Mouse (Mus musculus) brown adipose tissue, adult 24 weeks (tissue): Measurements from ENCODE around the gene Prkci. TPM values are rescaled to one million over a fixed set of nuclear protein-coding genes. Genes with fewer than 3 reads are reported as not detected.

Experiments used
- H3K27ac ChIP-seq: fragments of 200-500 bp; replicated peaks from 2 replicates; pipeline ENCODE4 v1.5.1; 2012; ENCODE audit warnings: low read depth, mild to moderate bottlenecking, low read length
- H3K4me1 ChIP-seq: fragments of 200-500 bp; 2 replicates; pipeline ENCODE4 v1.6.1; 2012; ENCODE audit warnings: low read length, mixed read lengths; ENCODE audit not compliant: control insufficient read depth, insufficient read depth, insufficient read length
- H3K4me3 ChIP-seq: fragments of 200-500 bp; 2 replicates; pipeline ENCODE4 v1.5.1; 2012; ENCODE audit warnings: low read depth, mild to moderate bottlenecking, low read length, moderate library complexity; ENCODE audit not compliant: insufficient read depth
- polyA plus RNA-seq: library from polyadenylated mRNA; stranded (reverse); fragments of >200 nt; gene quantifications from 2 replicates; pipeline ENCODE4 v1.2.4, GENCODE M21; 2012; ENCODE audit not compliant: missing spikeins, insufficient read depth, insufficient read length

Prkci gene
- polyA plus RNA-seq, 1 experiment = 42.5 TPM

- H3K27ac ChIP-seq = no peak overlapping the region
- H3K4me1 ChIP-seq = peaks cover 6% of the 10 kb centered on the region
- no peak overlapping the region for H3K4me3 ChIP-seq
These were observed 20.3 kb downstream of the Prkci start for GRCm38 (mm10) chr3:31015682-31016443.

DNA sequence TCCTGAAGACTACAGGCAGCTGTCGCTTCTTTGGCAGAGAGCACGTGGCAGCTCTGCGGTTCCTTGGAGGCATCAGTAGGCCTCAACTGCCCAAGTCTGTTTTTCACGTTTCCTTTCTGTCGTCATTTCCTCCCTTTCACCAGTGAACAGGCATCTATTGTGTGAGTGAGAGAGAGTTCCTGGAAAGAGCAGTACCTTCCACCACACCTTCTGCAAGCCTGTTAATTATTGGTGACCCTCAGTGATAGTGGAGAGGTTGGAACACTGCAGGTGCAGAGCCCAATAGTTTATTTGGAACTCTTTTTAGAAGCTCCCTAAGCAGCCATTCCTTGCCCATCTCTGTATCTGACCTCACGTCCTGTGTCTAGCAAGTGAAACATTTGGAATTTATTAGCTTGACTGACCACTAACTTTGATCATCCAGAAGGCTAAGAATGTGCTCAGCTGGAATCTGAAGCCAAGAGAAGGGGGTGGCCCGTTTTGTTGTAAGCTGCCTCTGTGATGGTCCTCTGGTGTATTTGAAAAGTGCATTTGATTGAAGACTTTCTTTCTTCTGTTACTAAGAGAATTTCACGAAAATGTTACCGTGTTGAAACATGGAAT is 21.1 kb downstream of the Prkci start:
- no peak overlapping the region for H3K27ac ChIP-seq
- H3K4me1 ChIP-seq = peaks cover 6% of the 10 kb centered on the region
- H3K4me3 ChIP-seq = no peak overlapping the region

DNA sequence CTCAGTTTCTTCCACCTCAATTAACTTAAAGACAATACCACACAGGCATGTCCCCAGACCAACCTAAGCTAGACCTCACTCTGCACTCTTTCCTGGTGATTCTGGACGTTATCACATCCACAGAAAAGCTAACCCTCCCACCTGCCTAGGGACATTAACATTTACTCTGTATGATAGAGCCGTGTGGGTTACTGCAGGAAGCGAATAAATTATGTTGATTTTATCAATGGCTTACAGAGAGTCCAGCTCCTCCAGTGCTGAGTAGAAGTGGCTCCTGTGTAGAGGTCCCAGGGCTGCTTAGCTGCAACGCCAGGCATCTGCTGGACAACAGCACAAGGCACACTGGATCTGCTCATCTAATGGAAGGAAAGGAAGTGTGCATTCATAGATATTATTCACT is 22.1 kb downstream of the Prkci start:
- peaks cover 6% of the 10 kb centered on the region for H3K4me1 ChIP-seq
- H3K4me3 ChIP-seq = no peak overlapping the region
- no peak overlapping the region for H3K27ac ChIP-seq

DNA sequence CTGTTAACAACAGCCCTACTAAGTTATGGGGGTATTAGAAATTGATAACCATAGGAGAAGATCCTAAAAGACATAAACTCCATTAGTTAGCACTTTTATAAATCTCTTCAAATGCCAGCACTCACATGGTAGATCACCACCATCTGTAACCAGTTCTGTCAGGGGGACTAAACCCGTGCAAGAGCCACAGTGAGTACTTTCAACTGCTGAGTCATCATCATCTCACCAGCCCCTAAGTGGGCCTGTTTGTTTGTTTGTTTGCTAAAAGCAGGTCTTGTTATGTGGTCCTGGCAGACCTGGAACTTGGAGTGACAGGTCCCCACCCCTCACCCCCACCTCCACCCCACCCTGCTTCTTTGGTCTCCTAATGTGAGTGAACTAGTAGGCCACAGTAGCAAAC is 23.7 kb downstream of the Prkci start:
- H3K4me3 ChIP-seq = no peak overlapping the region
- H3K4me1 ChIP-seq = peaks cover 6% of the 10 kb centered on the region
- no peak overlapping the region for H3K27ac ChIP-seq

- no peak overlapping the region for H3K4me3 ChIP-seq
- peaks cover 6% of the 10 kb centered on the region for H3K4me1 ChIP-seq
- no peak overlapping the region for H3K27ac ChIP-seq
These were observed 24.4 kb downstream of the Prkci start for GRCm38 (mm10) chr3:31019793-31020447.

DNA sequence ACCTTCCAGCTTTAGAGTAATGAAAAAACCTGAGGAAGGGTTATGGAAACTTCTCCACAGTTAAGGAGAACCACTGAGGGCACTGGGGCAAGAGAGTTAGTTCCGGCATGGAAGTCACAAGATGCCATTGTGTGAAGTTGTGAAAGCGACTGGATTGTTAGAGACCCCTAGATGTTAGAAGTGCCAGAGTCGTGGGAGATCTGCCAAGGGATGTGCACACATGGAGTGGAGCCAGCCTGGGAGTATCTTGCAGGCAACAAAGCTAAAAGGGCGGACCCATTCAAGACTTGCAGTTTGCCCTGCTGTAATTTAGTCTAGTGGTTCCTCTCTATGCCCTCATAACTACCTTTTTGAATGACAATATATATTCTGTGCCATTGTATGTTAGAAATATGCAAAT is 25.1 kb downstream of the Prkci start:
- no peak overlapping the region for H3K4me3 ChIP-seq

DNA sequence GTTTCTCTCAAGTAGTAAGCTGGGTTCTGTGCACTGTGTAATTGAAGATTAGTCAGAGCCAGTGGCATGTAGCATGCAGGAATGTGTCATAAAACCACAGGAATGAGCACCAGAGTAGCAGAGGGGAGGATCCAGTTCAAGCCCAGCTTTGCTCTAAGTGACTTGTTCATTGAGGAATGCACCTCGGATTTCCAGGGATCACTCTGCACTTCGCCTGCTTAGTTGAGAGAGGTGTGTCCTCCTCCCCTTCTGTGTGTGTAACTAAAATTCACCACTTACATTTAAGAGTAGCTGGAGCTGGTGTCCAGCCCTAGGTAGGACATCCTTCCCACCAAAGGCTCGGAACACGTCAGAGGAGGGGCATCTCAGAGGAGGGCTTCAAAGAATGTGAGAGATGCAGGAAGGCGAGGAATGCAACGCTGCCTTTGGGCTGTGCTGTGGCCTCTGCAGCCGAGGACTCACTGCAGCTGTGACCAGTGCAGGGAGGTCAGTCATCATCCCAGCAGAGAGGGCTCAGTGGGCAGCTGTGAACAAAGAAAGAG is 27.4 kb downstream of the Prkci start:
- Histone ChIP-seq H3K4me1 (no peaks in the 10 kb centered on the region), H3K27ac (no peak overlapping the region), H3K4me3 (no peak overlapping the region)

More for the DNA sequence above, 25.1 kb downstream of the Prkci start:
- Histone ChIP-seq H3K27ac (no peak overlapping the region), H3K4me1 (peaks cover 6% of the 10 kb centered on the region)

GRCm38 (mm10) chr3:31027718-31028117 is 32.2 kb downstream of the Prkci start:
- Histone ChIP-seq H3K4me3 (no peak overlapping the region), H3K4me1 (no peaks in the 10 kb centered on the region), H3K27ac (no peak overlapping the region)

DNA sequence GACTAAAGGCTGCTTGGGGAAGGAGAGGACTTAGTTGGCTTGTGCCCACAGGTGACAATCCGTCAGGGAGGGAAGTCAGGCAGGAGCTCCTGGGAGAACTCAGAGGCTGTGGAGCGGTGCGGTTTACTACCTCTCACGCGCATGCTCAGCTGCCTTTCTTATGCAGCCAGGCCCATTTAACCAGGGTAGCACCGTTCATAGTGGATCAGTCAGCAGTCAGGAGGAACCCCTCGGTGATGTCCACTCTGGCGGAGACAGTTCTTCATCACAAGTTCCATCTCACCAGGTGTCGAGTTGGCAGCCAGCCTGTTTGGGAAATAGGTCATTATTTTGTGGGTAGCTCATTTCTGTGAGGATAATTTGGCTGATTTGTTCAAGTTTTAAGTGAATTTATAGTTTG is 36.1 kb downstream of the Prkci start:
- Histone ChIP-seq H3K4me1 (no peaks in the 10 kb centered on the region), H3K4me3 (no peak overlapping the region), H3K27ac (no peak overlapping the region)

- H3K4me1 ChIP-seq = no peaks in the 10 kb centered on the region
- no peak overlapping the region for H3K27ac ChIP-seq
- no peak overlapping the region for H3K4me3 ChIP-seq
These were observed 38.1 kb downstream of the Prkci start for GRCm38 (mm10) chr3:31033644-31034043.

DNA sequence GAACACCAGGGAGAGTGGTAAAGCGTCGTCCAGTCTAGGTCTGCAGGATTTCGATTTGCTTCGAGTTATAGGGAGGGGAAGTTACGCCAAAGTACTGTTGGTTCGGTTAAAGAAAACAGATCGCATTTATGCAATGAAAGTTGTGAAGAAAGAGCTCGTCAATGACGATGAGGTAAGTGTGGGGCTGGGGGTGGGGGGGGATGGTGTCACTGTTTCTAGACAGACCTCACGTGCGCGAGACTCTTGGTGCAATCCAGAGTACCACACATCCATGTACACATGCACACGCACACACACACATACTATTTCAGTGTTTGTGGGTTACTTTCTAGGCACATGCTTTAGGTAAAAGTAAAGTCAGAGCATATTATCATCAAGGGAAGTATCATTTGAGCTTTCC is 42.3 kb downstream of the Prkci start:
- Histone ChIP-seq H3K4me1 (no peaks in the 10 kb centered on the region), H3K4me3 (no peak overlapping the region), H3K27ac (no peak overlapping the region)

DNA sequence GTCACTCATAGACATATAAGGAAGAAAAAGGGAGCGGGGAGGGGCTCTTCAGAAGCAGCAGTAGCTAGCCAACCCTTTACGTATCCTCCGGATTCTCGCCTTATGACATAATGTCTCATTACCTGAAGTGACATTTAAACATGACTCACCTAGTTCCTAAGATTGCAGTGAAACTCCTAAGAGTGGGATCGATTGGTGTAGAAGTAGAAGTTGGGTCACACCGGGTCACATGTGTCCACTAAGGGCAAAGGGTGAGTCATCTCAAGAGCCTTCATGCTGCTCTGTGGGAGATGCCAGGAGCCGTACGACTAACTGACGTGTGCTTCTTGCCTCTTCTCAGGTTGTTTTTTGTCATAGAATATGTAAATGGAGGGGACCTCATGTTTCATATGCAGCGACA is 43.1 kb downstream of the Prkci start:
- no peaks in the 10 kb centered on the region for H3K4me1 ChIP-seq
- no peak overlapping the region for H3K27ac ChIP-seq
- H3K4me3 ChIP-seq = no peak overlapping the region

DNA sequence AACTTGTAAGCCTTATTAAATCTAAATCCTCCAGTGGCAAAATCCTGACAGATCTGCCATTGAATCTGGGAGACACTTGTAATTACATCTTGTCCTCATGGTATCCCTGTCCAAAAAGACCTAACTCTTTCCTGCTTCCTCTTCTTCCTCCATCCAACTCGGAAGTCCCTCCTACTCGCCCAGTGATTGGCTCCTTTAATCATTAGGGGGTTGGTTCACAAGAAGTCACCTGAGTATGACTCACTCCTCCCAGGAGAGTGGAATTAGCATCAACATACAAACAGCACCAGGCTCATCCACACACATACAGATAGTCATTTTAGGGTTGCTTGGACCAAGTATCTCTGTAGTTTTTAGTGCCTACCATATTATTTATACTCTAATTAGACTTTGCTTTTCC is 47.4 kb downstream of the Prkci start:
- Histone ChIP-seq H3K27ac (no peak overlapping the region), H3K4me3 (no peak overlapping the region), H3K4me1 (no peaks in the 10 kb centered on the region)

GRCm38 (mm10) chr3:31047263-31047662 is 51.7 kb downstream of the Prkci start:
- no peak overlapping the region for H3K27ac ChIP-seq
- no peaks in the 10 kb centered on the region for H3K4me1 ChIP-seq
- H3K4me3 ChIP-seq = no peak overlapping the region

- Histone ChIP-seq H3K4me1 (no peaks in the 10 kb centered on the region), H3K27ac (no peak overlapping the region), H3K4me3 (no peak overlapping the region)
These were observed 53.5 kb downstream of the Prkci start for GRCm38 (mm10) chr3:31049087-31049486.
